Mouse (Mus musculus): ENCODE data around the gene Trim62.

DNA sequence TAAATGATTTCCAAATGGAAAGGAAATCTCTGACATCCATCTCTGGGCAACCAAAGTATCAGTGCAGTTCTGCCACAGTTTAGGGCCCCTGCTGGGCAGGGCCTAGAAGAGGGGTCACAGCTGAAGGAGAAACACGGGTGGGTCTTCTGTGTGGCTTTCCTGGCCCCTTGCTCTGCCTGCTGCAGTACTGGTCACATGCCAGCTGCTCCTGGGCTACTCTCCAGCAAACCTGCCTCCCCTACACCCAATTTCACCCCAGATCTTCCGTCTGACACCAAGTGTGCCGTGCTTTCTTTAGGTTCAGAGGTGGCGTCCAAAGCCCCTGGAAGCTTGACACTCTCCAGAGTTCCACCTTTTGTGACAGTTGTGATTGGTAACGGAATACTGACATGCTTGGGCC lies 52.2 kb downstream of the Trim62 start:
- no peak for TF ChIP-seq EP300 (IDR thresholded peaks at IDR 0.05; ENCODE audit: low read depth)
- TF ChIP-seq CTCF (IDR thresholded peaks at IDR 0.05; ENCODE audit: low read depth), result no peak

All from heart, postnatal 0 days (tissue).